Mouse (Mus musculus): ENCODE measurements around the gene Gm10642.

Gm10642 gene

DNA sequence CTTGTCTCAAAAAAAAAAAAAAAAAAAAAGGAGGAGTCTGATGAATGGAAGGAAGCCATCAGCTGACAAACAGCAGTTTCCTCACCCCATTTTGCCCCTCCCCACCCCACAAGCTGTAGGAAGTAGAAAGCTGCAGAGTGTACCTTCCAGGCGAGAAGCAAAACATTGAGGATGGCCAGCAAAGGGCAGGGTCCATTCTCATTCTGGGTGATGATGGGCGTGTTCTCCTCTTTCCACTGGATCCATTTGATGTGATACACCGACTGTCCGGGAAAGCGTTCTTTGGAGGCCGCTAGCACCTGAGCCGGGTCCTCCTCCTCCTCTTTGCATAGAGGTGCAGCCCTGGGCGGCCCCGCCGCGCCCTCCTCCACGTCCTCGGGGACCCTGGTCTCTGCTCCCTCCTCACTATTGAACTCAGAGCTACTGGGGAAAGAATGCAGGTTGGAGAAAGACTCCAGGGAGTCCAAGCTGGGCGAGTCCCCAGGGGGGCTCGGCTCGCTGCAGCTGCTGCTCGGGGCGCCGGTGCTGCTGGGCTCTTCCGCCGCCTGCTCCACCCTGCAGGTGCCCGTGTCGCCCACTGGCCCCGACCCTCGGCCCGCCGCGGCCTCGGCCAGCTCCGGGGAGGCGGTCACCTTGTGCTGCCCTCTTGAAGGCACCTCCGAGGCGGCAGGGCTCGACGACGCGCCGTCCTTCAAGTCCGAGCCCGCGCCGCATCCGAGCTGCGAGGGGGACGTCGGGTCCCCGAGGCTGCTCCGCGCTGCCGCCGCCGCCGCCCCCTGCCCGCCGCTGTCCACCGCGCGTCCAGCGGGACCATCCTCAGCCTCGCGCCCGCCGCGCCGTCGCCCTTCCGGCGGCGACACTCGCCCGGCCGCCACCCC is at the start of gene Gm10642:
Gm10642 (plus strand) TSS at position 122 of the 878 bp plus-strand sequence.
- peak; percentile 62 to 67 for DNase-seq (ENCODE audit: low spot score in 2 of 2)

DNA sequence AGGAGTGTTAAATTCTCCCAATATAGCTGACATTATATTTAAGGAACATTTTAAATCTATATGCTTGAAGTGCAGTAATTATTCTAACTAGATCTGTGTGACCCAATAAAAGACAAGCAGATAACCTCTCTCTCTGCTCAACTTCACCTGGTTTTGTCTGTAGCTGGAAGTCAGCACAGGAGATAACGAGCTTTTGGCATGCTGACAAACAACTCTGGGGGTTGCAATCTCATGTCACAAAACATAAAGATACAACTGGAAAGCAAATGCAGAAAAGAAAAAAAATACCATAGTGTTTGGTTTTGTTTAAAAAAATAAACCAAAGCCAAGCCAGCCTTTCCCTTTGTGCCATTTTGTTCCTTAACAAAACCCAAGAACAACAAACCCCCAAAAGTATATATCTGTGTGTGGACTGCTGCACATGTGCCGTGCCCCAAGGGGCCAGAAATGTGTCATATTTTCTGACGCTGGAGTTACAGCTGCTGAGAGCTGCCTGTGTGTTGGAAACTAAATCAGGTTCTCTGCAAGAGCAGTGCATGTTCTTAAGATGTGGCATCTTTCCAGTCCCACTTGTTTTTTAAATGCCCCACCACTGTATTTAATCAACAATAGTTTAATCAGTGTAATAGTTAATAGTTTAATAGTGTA is 44.9 kb upstream of the Gm10642 start:
- DNase-seq (ENCODE audit: low spot score in 2 of 2) = no peak

DNA sequence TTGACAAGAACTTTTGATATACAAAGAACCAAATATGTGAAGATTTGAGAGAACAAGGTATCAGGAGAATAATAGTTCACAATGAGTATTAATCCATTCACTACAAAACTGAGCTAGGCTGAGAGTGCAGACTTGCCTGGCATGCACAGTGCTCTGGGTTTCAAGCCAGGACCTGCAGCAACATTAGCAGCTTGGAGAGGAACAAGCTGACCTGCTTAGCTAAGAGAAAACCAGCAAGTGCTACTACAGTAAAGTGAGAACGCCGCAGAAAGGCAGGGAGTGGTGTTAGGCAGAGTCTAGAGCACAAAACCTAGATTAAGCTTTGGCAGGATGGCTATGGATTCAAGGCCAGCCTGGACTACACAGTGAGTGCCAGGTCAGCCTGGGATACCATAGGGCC is 26.3 kb upstream of the Gm10642 start:
- DNase-seq (ENCODE audit: low spot score in 2 of 2) = no peak

- DNase-seq (ENCODE audit: low spot score in 2 of 2) = no peak
Observed at GRCm38 (mm10) chr9:70631665-70632064, 24.4 kb upstream of the Gm10642 start.

GRCm38 (mm10) chr9:70636748-70637147 is 19.3 kb upstream of the Gm10642 start:
- no peak for DNase-seq (ENCODE audit: low spot score in 2 of 2)

DNA sequence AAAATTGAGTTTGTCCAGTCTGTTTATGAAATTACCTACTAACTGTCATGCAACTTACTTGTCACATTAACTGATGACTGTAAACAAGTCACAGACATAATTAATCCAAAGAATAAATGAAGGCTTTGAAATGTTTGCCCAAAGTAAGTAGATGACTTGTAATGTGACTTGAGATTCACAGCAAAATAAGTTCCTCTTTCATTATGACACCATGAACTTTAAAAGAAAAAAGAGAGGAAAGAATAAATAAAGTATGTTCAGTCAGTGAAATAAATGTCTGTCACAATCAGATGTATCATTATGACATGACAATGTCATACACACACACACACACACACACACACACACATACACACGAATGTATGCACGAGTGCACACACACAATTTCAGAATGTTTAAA is 5.8 kb upstream of the Gm10642 start:
- DNase-seq (ENCODE audit: low spot score in 2 of 2) = no peak

DNA sequence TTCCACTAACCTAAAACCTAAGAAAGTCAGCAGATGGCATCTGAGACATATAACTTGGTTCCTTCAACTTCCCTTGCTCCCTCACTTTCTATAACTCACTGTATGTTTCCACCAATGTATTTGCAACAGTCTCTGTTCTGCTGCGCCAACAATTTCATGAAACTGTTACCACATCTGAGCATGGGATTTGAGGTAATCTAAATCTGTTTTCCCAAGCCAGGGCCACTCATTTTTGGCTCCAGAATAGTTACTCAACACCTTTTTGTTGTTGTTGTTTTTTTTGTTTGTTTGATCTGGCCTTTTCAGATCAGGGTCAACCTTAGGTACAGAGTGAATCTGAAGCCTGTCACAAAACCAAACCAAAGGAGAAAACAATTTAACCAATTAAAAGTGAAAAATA is 5.1 kb upstream of the Gm10642 start:
- DNase-seq (ENCODE audit: low spot score in 2 of 2) = no peak

DNA sequence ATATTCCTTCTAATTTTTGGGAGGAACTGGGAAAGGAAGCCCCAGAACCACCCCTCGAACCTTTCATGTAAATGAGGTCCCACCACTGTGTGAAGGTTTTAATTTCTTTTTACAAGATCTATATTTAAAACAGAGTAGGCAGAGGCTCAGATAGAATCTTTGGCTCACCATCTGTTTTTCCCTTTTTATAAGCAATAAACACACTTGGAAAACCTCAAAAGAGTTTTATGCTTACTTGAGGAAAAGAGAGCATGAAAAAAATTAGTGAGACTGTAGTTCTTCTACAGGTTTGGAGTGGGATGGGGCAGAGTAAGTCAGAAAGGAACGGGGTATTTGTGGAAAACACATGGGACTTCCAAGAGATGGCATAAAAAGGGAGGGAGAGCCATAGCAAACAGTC is 3.8 kb upstream of the Gm10642 start:
- DNase-seq (ENCODE audit: low spot score in 2 of 2) = peak in 1 of 2 experiments; percentile 15

- no peak for DNase-seq (ENCODE audit: low spot score in 2 of 2)
Observed at GRCm38 (mm10) chr9:70653875-70654274, 2.2 kb upstream of the Gm10642 start.

DNA sequence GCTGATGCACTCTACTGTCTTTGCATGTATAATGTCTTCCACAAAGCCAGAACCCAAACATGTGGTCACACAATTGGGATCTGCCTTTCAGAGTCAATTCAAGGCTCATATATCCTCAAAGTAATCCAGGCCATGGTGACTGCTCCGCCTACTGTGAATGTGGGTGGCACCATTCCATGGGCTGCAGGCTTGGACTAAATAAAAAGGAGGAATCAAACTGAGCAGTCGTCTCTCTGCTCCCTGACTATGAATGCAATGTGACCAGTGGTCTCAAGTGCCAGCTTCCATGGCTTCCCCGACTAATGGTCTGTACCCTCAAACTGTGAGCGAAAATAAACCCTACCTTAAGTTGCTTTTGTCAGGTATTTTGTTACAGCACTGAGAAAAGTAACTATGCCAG is 1.6 kb upstream of the Gm10642 start:
- peak; percentile 13 to 27 for DNase-seq (ENCODE audit: low spot score in 2 of 2)

GRCm38 (mm10) chr9:70655764-70656129 is 304 bp upstream of the Gm10642 start:
- DNase-seq (ENCODE audit: low spot score in 2 of 2) = no peak

DNA sequence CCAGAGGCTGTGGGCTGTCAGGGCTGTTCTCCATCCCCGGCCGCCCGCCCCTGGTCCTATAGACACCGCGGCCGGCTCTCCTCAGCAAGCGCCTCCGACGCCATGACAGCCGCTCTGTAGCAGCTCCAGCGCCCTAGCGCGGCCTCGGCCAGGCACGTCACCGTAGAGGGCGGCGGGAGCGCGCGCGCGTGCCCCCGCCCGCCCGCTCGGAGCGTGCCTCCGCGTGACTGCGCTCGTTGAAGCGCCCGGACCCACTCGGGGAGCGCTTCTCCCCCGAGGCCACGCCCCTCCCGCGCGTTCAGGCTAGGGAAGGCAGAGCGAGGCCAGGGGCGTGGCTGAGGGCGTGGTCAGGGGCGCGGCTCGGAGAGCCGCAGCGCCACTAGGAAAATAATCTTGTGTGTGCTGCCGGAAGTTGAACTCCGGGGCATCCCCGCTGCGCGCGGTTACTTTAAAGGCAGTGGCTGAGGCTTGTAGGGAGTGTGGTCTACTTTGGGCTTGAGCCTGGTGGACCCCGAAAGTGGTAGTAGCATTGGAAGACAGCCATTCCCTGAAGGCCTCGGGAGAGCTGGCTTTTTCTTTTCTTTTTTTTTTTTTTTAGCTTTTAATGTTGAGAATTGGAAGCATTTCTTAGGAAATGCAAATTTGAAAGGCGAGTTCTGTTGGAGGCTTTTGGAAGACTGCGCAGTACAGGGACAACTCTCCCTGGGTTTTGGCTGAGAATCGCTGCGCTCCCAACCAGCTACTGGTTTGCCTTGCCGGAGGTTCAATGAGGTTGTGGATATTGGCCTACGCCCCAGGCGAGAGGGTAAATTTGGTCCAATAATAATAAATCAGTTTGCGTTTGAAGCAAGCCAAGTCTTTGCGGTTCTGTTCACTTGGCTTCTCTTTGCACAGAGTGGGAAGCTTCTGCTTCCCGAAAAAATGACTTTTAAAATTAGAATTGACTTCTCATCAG is 1.2 kb downstream of the Gm10642 start, which contains the start of gene Mindy2:
Mindy2 (minus strand) TSS at position 162 of the 955 bp plus-strand sequence.
- DNase-seq (ENCODE audit: low spot score in 2 of 2) = peak; percentile 93 to 96

- DNase-seq (ENCODE audit: low spot score in 2 of 2) = no peak
Observed at GRCm38 (mm10) chr9:70658266-70658665, 2.2 kb downstream of the Gm10642 start.

DNA sequence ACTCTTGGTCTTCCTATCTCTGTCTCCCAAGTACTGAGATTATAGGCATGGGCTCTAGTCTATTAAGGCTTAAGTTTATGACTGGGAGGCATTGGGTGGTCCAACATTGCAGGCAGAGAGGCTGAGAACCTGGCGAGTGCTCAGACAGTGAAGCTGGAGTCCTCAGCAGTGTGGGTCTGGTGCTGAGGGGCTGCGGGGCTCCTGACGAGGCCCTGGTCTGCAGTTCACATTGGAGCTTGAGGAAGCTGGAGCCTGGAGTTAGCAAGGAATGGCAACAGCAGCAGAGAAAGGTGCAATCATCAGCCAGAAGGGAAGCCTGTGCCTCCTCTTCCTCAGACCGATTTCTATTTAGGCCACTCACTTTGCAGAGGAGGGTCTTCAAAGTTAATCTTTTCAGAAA is 8.8 kb downstream of the Gm10642 start:
- DNase-seq (ENCODE audit: low spot score in 2 of 2) = no peak

DNA sequence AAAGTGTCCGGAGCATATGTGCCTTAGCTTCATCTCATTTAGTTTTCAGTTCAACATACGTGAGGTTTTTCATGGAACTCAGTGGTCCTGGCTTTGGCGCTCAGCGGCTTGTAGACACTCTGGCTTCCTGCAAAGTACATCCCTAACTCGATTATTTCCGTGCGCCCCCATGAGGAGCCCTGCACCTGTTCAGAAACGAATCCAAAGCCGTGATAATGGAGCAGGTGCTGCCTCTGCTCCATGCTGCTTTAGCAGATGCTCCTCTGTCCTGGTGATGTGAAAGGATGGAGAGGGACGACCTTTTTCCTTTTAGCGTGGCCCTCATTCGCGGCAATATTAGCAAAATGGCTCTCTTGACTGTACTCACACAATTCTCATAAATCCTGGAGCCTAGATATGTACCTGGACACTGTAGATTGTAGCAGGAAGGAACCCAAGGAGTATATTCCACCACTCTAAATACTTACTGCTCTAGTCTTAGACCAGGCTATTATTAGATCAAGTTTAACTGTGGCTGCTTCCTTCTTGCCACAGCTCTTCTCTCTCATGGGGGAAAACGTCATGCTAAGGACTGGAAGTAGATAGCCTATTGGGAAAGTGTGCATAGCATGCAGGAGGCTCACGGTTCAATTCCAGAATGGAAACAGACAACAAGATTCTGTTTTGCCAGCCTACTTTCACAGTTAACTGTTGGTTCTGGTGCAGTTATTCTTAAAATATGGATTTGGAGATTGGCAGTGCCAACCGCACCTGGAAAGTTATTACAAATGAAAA is 9.5 kb downstream of the Gm10642 start:
- no peak for DNase-seq (ENCODE audit: low spot score in 2 of 2)

DNA sequence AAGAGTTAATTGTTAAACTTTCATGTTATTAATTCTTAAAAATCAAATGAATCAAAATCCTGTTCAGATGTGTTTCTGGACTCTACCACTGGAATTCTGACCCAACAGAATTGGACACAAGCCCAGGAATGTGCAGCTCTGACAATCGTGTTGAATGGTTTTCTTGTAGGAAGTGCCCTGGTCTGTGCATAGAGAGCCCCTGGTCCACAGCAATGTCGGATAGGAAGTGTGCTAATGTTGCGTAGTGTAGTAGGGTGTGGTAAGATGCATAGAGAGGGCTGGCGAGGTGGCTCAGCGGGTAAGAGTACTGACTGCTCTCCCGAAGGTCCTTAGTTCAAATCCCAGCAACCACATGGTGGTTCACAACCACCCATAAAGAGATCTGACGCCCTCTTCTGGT is 10.8 kb downstream of the Gm10642 start:
- DNase-seq (ENCODE audit: low spot score in 2 of 2) = no peak

DNA sequence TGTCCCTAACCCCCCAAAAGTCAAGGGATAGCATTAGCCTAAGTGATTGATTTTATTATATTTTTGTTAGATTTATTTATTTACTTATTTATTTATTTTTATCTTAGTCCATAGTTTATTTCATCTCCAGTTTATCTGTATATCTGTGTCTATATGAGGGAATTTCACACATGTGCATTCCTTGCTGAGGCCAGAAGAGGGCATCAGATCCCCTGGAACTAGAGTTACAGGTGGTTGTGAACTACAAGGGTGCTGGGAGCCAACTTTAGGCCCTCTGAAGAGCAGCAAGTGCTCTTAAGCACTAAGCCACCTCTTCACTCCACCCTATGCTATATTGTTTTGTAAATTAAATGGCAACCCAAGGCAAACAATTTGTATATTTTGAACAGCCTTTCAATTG is 12.0 kb downstream of the Gm10642 start:
- DNase-seq (ENCODE audit: low spot score in 2 of 2) = no peak

- no peak for DNase-seq (ENCODE audit: low spot score in 2 of 2)
Observed at GRCm38 (mm10) chr9:70669197-70669596, 13.1 kb downstream of the Gm10642 start.

GRCm38 (mm10) chr9:70670381-70670780 is 14.3 kb downstream of the Gm10642 start:
- no peak for DNase-seq (ENCODE audit: low spot score in 2 of 2)

- no peak for DNase-seq (ENCODE audit: low spot score in 2 of 2)
Observed at GRCm38 (mm10) chr9:70671278-70671677, 15.2 kb downstream of the Gm10642 start.
